Mouse (Mus musculus): ENCODE data around the gene Hspb2. TPM values are rescaled to one million over a fixed set of nuclear protein-coding genes. Genes with fewer than 3 reads are reported as not detected.

Hspb2 gene
- total and polyA plus RNA-seq, 3 experiments = 131 to 201 (median 139) TPM

DNA sequence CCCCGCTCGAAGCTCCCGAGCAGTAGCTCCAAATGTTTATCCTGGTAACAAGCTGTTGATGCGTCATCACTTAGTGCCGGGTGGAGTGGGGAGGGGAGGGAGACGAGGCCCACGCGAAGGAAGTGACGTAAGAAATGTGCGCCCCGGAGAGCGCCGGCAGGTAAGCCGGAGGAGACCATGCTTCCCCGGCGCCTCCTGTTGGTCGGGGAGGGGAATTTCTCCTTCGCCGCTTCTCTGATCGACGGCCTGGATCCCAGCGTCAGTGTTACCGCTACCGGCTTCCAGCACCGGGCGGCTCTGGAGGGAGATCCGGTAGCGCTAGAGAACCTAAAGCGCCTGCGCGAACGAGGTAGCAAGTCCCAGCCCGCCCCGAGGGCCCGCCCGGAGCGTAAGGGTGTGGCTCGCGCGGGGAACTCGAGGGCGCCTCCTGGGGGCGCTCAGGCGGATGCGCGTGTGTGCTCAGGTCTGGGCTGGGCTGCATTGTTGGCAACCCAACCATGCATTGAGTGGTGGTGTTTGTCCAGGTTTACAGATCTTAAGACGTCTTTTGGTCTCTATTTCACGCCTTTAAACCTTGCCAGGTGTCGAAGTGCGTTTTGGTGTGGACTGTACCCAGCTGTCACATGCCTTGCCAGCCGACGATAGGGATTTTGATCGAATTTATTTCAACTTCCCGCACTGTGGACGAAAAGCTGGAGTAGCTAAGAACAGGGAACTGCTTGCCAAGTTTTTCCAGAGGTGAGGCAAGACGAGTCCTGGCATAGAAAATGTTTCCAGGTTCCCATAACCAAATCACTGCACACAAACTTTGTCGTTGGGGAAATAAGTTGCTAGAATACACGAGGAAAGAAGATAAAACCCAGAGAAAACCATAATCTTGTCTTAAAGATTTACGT is 16.2 kb upstream of the Hspb2 start, which contains the start of gene Fdxacb1:
Gene Fdxacb1 (plus strand): TSS at position 130 of the 896 bp plus-strand sequence.
- H3K79me2 ChIP-seq (replicated peaks; ENCODE audit: control insufficient read depth, insufficient read depth, low read length) = no peaks in the 10 kb centered on the region
- H3K4me1 ChIP-seq (ENCODE audit: control insufficient read depth, insufficient read depth, low read length) = peaks cover 4% of the 10 kb centered on the region
- 2% methylated on average over 59 of the region's 59 CpGs for whole genome bisulfite sequencing
- no peaks in the 10 kb centered on the region for H3K27me3 ChIP-seq (ENCODE audit: control insufficient read depth, insufficient read depth, low read length)
- no peaks in the 10 kb centered on the region for H3K36me3 ChIP-seq (ENCODE audit: control insufficient read depth, insufficient read depth, low read length)
- peak within 1 kb of the TSS; percentile 72 for H3K4me3 ChIP-seq
- intact Hi-C loops (cut with DNase I) = loop anchor here (1.0 to 5.0 kb wide), 3 partner anchors 70 to 166 kb away; partner anchors contain the start of genes Dlat, Sdhd and Timm8b
- H3K9ac ChIP-seq (ENCODE audit: low read depth, low read length) = peak within 1 kb of the TSS; percentile 72
- DNase-seq = peak; percentile 98
- H3K27ac ChIP-seq = peak within 1 kb of the TSS; percentile 93
- peak; percentile 97 for TF ChIP-seq CTCF (IDR thresholded peaks at IDR 0.05)
- TF ChIP-seq EP300 (IDR thresholded peaks at IDR 0.05; ENCODE audit: insufficient read depth, low read depth, low read length) = peak; percentile 73
- peak; percentile 37; the same call in 1 of the 2 replicates for TF ChIP-seq POLR2A (IDR thresholded peaks at IDR 0.05; ENCODE audit: insufficient read depth, low read depth, low read length)

GRCm38 (mm10) chr9:50767531-50768106 is 15.5 kb upstream of the Hspb2 start:
- Histone ChIP-seq H3K36me3 (ENCODE audit: control insufficient read depth, insufficient read depth, low read length) (no peaks in the 10 kb centered on the region), H3K27ac (peak overlapping the region; percentile 93), H3K4me3 (peak overlapping the region; percentile 72), H3K27me3 (ENCODE audit: control insufficient read depth, insufficient read depth, low read length) (no peaks in the 10 kb centered on the region), H3K4me1 (ENCODE audit: control insufficient read depth, insufficient read depth, low read length) (peaks cover 4% of the 10 kb centered on the region), H3K9ac (ENCODE audit: low read depth, low read length) (peak overlapping the region; percentile 72), H3K79me2 (replicated peaks; ENCODE audit: control insufficient read depth, insufficient read depth, low read length) (no peaks in the 10 kb centered on the region)
- no peak for DNase-seq
- WGBS = 4% methylated on average over 17 of the region's 17 CpGs
- intact Hi-C loops (cut with DNase I) = loop anchor here (1.0 to 5.0 kb wide), 3 partner anchors 69 to 165 kb away; partner anchors contain the start of genes Dlat, Sdhd and Timm8b
- TF ChIP-seq EP300 (IDR thresholded peaks at IDR 0.05; ENCODE audit: insufficient read depth, low read depth, low read length) (no peak), POLR2A (IDR thresholded peaks at IDR 0.05; ENCODE audit: insufficient read depth, low read depth, low read length) (peak; percentile 84; the same call in 1 of the 2 replicates), CTCF (IDR thresholded peaks at IDR 0.05) (no peak)

GRCm38 (mm10) chr9:50763331-50763730 is 11.2 kb upstream of the Hspb2 start:
- no peak for DNase-seq
- H3K36me3 ChIP-seq (ENCODE audit: control insufficient read depth, insufficient read depth, low read length) = no peaks in the 10 kb centered on the region
- H3K79me2 ChIP-seq (replicated peaks; ENCODE audit: control insufficient read depth, insufficient read depth, low read length) = no peaks in the 10 kb centered on the region
- no peak overlapping the region for H3K4me3 ChIP-seq
- TF ChIP-seq CTCF (IDR thresholded peaks at IDR 0.05) (peak; percentile 61), POLR2A (IDR thresholded peaks at IDR 0.05; ENCODE audit: insufficient read depth, low read depth, low read length) (no peak)
- intact Hi-C loops (cut with DNase I) = loop anchor here (1.0 to 5.0 kb wide), 2 partner anchors 54 to 236 kb away; partner anchors contain the start of gene Pts
- H3K9ac ChIP-seq (ENCODE audit: low read depth, low read length) = no peak overlapping the region
- H3K27ac ChIP-seq = no peak overlapping the region
- 68% methylated on average over 1 of the region's 1 CpGs for WGBS
- H3K27me3 ChIP-seq (ENCODE audit: control insufficient read depth, insufficient read depth, low read length) = no peaks in the 10 kb centered on the region
- H3K4me1 ChIP-seq (ENCODE audit: control insufficient read depth, insufficient read depth, low read length) = peaks cover 2% of the 10 kb centered on the region

GRCm38 (mm10) chr9:50761520-50762243 is 9.5 kb upstream of the Hspb2 start:
- H3K27ac ChIP-seq = no peak overlapping the region
- H3K79me2 ChIP-seq (replicated peaks; ENCODE audit: control insufficient read depth, insufficient read depth, low read length) = no peaks in the 10 kb centered on the region
- H3K27me3 ChIP-seq (ENCODE audit: control insufficient read depth, insufficient read depth, low read length) = no peaks in the 10 kb centered on the region
- TF ChIP-seq CTCF (IDR thresholded peaks at IDR 0.05) (no peak), EP300 (IDR thresholded peaks at IDR 0.05; ENCODE audit: insufficient read depth, low read depth, low read length) (no peak), POLR2A (IDR thresholded peaks at IDR 0.05; ENCODE audit: insufficient read depth, low read depth, low read length) (no peak)
- H3K4me3 ChIP-seq = no peak overlapping the region
- no peaks in the 10 kb centered on the region; the same call in 1 of the 2 replicates for H3K36me3 ChIP-seq (ENCODE audit: control insufficient read depth, insufficient read depth, low read length)
- no peak overlapping the region for H3K9ac ChIP-seq (ENCODE audit: low read depth, low read length)
- no peak for DNase-seq
- no peaks in the 10 kb centered on the region for H3K4me1 ChIP-seq (ENCODE audit: control insufficient read depth, insufficient read depth, low read length)
- 65% methylated on average over 6 of the region's 6 CpGs for WGBS
- intact Hi-C loops (cut with DNase I) = loop anchor here (5.0 kb wide), 1 partner anchor 234 kb away; the partner anchor contains the start of gene Pts

GRCm38 (mm10) chr9:50756711-50757110 is 4.6 kb upstream of the Hspb2 start:
- TF ChIP-seq EP300 (IDR thresholded peaks at IDR 0.05; ENCODE audit: insufficient read depth, low read depth, low read length) (no peak), CTCF (IDR thresholded peaks at IDR 0.05) (no peak), POLR2A (IDR thresholded peaks at IDR 0.05; ENCODE audit: insufficient read depth, low read depth, low read length) (peak; percentile 25; the same call in 1 of the 2 replicates)
- no peak overlapping the region for H3K4me3 ChIP-seq
- H3K9ac ChIP-seq (ENCODE audit: low read depth, low read length) = no peak overlapping the region
- WGBS = 54% methylated on average over 5 of the region's 5 CpGs
- peaks cover 17% of the 10 kb centered on the region for H3K36me3 ChIP-seq (ENCODE audit: control insufficient read depth, insufficient read depth, low read length)
- no peaks in the 10 kb centered on the region for H3K4me1 ChIP-seq (ENCODE audit: control insufficient read depth, insufficient read depth, low read length)
- no peaks in the 10 kb centered on the region for H3K27me3 ChIP-seq (ENCODE audit: control insufficient read depth, insufficient read depth, low read length)
- intact Hi-C loops (cut with DNase I) = no loop called here
- no peak for DNase-seq
- no peaks in the 10 kb centered on the region for H3K79me2 ChIP-seq (replicated peaks; ENCODE audit: control insufficient read depth, insufficient read depth, low read length)
- H3K27ac ChIP-seq = no peak overlapping the region
